Mouse (Mus musculus): ENCODE results near the gene Ntn1. TPM values are rescaled to one million over a fixed set of nuclear protein-coding genes. Genes with fewer than 3 reads are reported as not detected.

Gene Ntn1
- polyA plus RNA-seq, 1 experiment from 2014 or later: 22.3 TPM

- H3K4me1 ChIP-seq (replicated peaks): peaks cover 25% of the 10 kb centered on the region
- peaks cover 72% of the 10 kb centered on the region for H3K27me3 ChIP-seq
- H3K4me3 ChIP-seq: no peak overlapping the region
- H3K27ac ChIP-seq: 0 out of 2 replicates have a peak overlapping the region, but pooled peaks have one; percentile 1
- 68% methylated on average over 9 of the region's 9 CpGs for WGBS
- H3K9me3 ChIP-seq: no peaks in the 10 kb centered on the region
- no peak overlapping the region for H3K4me2 ChIP-seq
- no peak overlapping the region for H3K9ac ChIP-seq
- H3K36me3 ChIP-seq: no peaks in the 10 kb centered on the region
- ATAC-seq (ENCODE audit: low FRiP score): peak; percentile 69
These were observed 167.1 kb downstream of the Ntn1 start for GRCm38 (mm10) chr11:68233469-68233965.

- Histone ChIP-seq H3K4me3 (no peak overlapping the region), H3K27ac (no peak overlapping the region), H3K9ac (no peak overlapping the region), H3K27me3 (peaks cover 63% of the 10 kb centered on the region), H3K36me3 (no peaks in the 10 kb centered on the region), H3K4me1 (replicated peaks) (peaks cover 33% of the 10 kb centered on the region), H3K9me3 (no peaks in the 10 kb centered on the region), H3K4me2 (no peak overlapping the region)
- no peak for ATAC-seq (ENCODE audit: low FRiP score)
- 97% methylated on average over 5 of the region's 5 CpGs for WGBS
These were observed 169.1 kb downstream of the Ntn1 start for GRCm38 (mm10) chr11:68231558-68231957.

- Histone ChIP-seq H3K27me3 (peaks cover 45% of the 10 kb centered on the region), H3K4me3 (no peak overlapping the region), H3K36me3 (no peaks in the 10 kb centered on the region), H3K4me2 (no peak overlapping the region), H3K9me3 (no peaks in the 10 kb centered on the region), H3K4me1 (replicated peaks) (peaks cover 37% of the 10 kb centered on the region), H3K27ac (0 out of 2 replicates have a peak overlapping the region, but pooled peaks have one; percentile 30), H3K9ac (no peak overlapping the region)
- WGBS: 49% methylated on average over 18 of the region's 18 CpGs
- ATAC-seq (ENCODE audit: low FRiP score): no peak
These were observed 171.5 kb downstream of the Ntn1 start for GRCm38 (mm10) chr11:68228941-68229665.

- H3K4me3 ChIP-seq: no peak overlapping the region
- H3K4me1 ChIP-seq (replicated peaks): peaks cover 31% of the 10 kb centered on the region
- ATAC-seq (ENCODE audit: low FRiP score): no peak
- no peak overlapping the region for H3K9ac ChIP-seq
- no peaks in the 10 kb centered on the region for H3K9me3 ChIP-seq
- WGBS: 77% methylated on average over 6 of the region's 6 CpGs
- no peaks in the 10 kb centered on the region for H3K36me3 ChIP-seq
- peak overlapping the region; percentile 30; the same call in 1 of the 2 replicates for H3K27ac ChIP-seq
- peaks cover 43% of the 10 kb centered on the region for H3K27me3 ChIP-seq
- H3K4me2 ChIP-seq: no peak overlapping the region
These were observed 172.8 kb downstream of the Ntn1 start for GRCm38 (mm10) chr11:68227837-68228236.

- Histone ChIP-seq H3K4me3 (no peak overlapping the region), H3K36me3 (no peaks in the 10 kb centered on the region), H3K9ac (no peak overlapping the region), H3K4me2 (no peak overlapping the region), H3K9me3 (no peaks in the 10 kb centered on the region), H3K27me3 (peaks cover 45% of the 10 kb centered on the region), H3K4me1 (replicated peaks) (peaks cover 31% of the 10 kb centered on the region), H3K27ac (peak overlapping the region; percentile 35)
- 0 out of 2 replicates have a peak, but pooled peaks have one; percentile 39 for ATAC-seq (ENCODE audit: low FRiP score)
- 19% methylated on average over 5 of the region's 5 CpGs for WGBS
These were observed 174.0 kb downstream of the Ntn1 start for GRCm38 (mm10) chr11:68226654-68227057.

GRCm38 (mm10) chr11:68223143-68223542, 177.5 kb downstream of the Ntn1 start:
- no peak overlapping the region for H3K9ac ChIP-seq
- no peak overlapping the region for H3K27ac ChIP-seq
- no peak overlapping the region for H3K4me3 ChIP-seq

GRCm38 (mm10) chr11:68222209-68222608, 178.4 kb downstream of the Ntn1 start:
- peaks cover 24% of the 10 kb centered on the region for H3K4me1 ChIP-seq (replicated peaks)
- no peaks in the 10 kb centered on the region for H3K9me3 ChIP-seq
- H3K4me2 ChIP-seq: no peak overlapping the region
- no peaks in the 10 kb centered on the region for H3K36me3 ChIP-seq
- 93% methylated on average over 7 of the region's 7 CpGs for WGBS
- H3K9ac ChIP-seq: no peak overlapping the region
- no peak overlapping the region for H3K4me3 ChIP-seq
- no peak for ATAC-seq (ENCODE audit: low FRiP score)
- H3K27me3 ChIP-seq: peaks cover 32% of the 10 kb centered on the region
- no peak overlapping the region for H3K27ac ChIP-seq

More at GRCm38 (mm10) chr11:68223143-68223542, 177.5 kb downstream of the Ntn1 start:
- Histone ChIP-seq H3K4me2 (no peak overlapping the region), H3K4me1 (replicated peaks) (peaks cover 20% of the 10 kb centered on the region), H3K27me3 (peaks cover 33% of the 10 kb centered on the region), H3K9me3 (no peaks in the 10 kb centered on the region), H3K36me3 (no peaks in the 10 kb centered on the region)
- ATAC-seq (ENCODE audit: low FRiP score): no peak
- 78% methylated on average over 13 of the region's 13 CpGs for WGBS

GRCm38 (mm10) chr11:68220733-68221132, 179.9 kb downstream of the Ntn1 start:
- Histone ChIP-seq H3K9me3 (no peaks in the 10 kb centered on the region), H3K4me3 (no peak overlapping the region), H3K36me3 (no peaks in the 10 kb centered on the region), H3K9ac (no peak overlapping the region), H3K4me2 (no peak overlapping the region), H3K27me3 (peaks cover 40% of the 10 kb centered on the region), H3K27ac (no peak overlapping the region), H3K4me1 (replicated peaks) (peaks cover 28% of the 10 kb centered on the region)
- 87% methylated on average over 4 of the region's 4 CpGs for WGBS
- no peak for ATAC-seq (ENCODE audit: low FRiP score)

GRCm38 (mm10) chr11:68216041-68216440, 184.6 kb downstream of the Ntn1 start:
- Histone ChIP-seq H3K27me3 (peaks cover 26% of the 10 kb centered on the region), H3K27ac (peak overlapping the region; percentile 84), H3K9ac (no peak overlapping the region), H3K4me3 (no peak overlapping the region), H3K36me3 (peaks cover 4% of the 10 kb centered on the region; the same call in 1 of the 2 replicates), H3K9me3 (no peaks in the 10 kb centered on the region), H3K4me2 (no peak overlapping the region), H3K4me1 (replicated peaks) (peaks cover 64% of the 10 kb centered on the region)
- 30% methylated on average over 11 of the region's 11 CpGs for WGBS
- ATAC-seq (ENCODE audit: low FRiP score): no peak; the same call in 1 of the 2 replicates

- Histone ChIP-seq H3K4me2 (no peak overlapping the region), H3K9me3 (no peaks in the 10 kb centered on the region), H3K4me1 (replicated peaks) (peaks cover 64% of the 10 kb centered on the region), H3K27me3 (peaks cover 26% of the 10 kb centered on the region; the same call in 1 of the 2 replicates), H3K9ac (peak overlapping the region; percentile 26; the same call in 1 of the 2 replicates), H3K27ac (peak overlapping the region; percentile 84), H3K4me3 (no peak overlapping the region), H3K36me3 (peaks cover 4% of the 10 kb centered on the region; the same call in 1 of the 2 replicates)
- 5% methylated on average over 6 of the region's 6 CpGs for WGBS
- peak; percentile 69 for ATAC-seq (ENCODE audit: low FRiP score)
These were observed 185.3 kb downstream of the Ntn1 start for GRCm38 (mm10) chr11:68215206-68215912.

- no peak overlapping the region for H3K4me3 ChIP-seq
- no peak overlapping the region for H3K4me2 ChIP-seq
- peak overlapping the region; percentile 84 for H3K27ac ChIP-seq
- peaks cover 60% of the 10 kb centered on the region for H3K4me1 ChIP-seq (replicated peaks)
- 0 out of 2 replicates have a peak, but pooled peaks have one; percentile 12 for ATAC-seq (ENCODE audit: low FRiP score)
- peaks cover 26% of the 10 kb centered on the region; the same call in 1 of the 2 replicates for H3K27me3 ChIP-seq
- H3K36me3 ChIP-seq: peaks cover 4% of the 10 kb centered on the region; the same call in 1 of the 2 replicates
- 37% methylated on average over 9 of the region's 9 CpGs for WGBS
- no peak overlapping the region; the same call in 1 of the 2 replicates for H3K9ac ChIP-seq
- no peaks in the 10 kb centered on the region for H3K9me3 ChIP-seq
These were observed 186.0 kb downstream of the Ntn1 start for GRCm38 (mm10) chr11:68214496-68215205.

Measured in hindbrain, embryonic 13.5 days (tissue).